Mouse (Mus musculus): Measurements from ENCODE around the gene Wdr83. TPM values are rescaled to one million over a fixed set of nuclear protein-coding genes. Genes with fewer than 3 reads are reported as not detected.
"Not testable (repeated sequence)": the region's sequence is repeated elsewhere in the genome, so short reads cannot be mapped to it uniquely, and the experiment has no call there.

Gene Wdr83
- polyA plus RNA-seq, 1 experiment from 2014 or later = 30.4 TPM

- in situ Hi-C loops (cut with MboI; ENCODE audit: low pct_unique_long_range_greater_than_20kb) = no loop called here
- no peaks in the 10 kb centered on the region for H3K27me3 ChIP-seq
- no peak for ATAC-seq
- no peak for TF ChIP-seq CTCF (IDR thresholded peaks at IDR 0.05)
- no peak for DNase-seq (ENCODE audit: low read depth, low spot score)
- CTCF ChIA-PET = no interaction called here
- POLR2A ChIA-PET = no interaction called here
Measured at GRCm38 (mm10) chr8:85095566-85095965, 14.5 kb upstream of the Wdr83 start.

GRCm38 (mm10) chr8:85095051-85095450 is 13.9 kb upstream of the Wdr83 start:
- TF ChIP-seq CTCF (IDR thresholded peaks at IDR 0.05) = no peak
- H3K27me3 ChIP-seq = no peaks in the 10 kb centered on the region
- CTCF ChIA-PET = interaction anchor here (1.0 kb wide), 1 partner anchor 13 kb away, joined by 3 read pairs; no protein-coding TSS in a partner anchor
- POLR2A ChIA-PET = no interaction called here
- DNase-seq (ENCODE audit: low read depth, low spot score) (no peak), ATAC-seq (no peak)
- in situ Hi-C loops (cut with MboI; ENCODE audit: low pct_unique_long_range_greater_than_20kb) = no loop called here

- no peaks in the 10 kb centered on the region for H3K27me3 ChIP-seq
- ChIA-PET POLR2A (no interaction called here), CTCF (no interaction called here)
- ATAC-seq (no peak), DNase-seq (ENCODE audit: low read depth, low spot score) (no peak)
- in situ Hi-C loops (cut with MboI; ENCODE audit: low pct_unique_long_range_greater_than_20kb) = no loop called here
- no peak for TF ChIP-seq CTCF (IDR thresholded peaks at IDR 0.05)
Measured at GRCm38 (mm10) chr8:85091526-85092090, 10.5 kb upstream of the Wdr83 start.

GRCm38 (mm10) chr8:85090856-85091255 is 9.8 kb upstream of the Wdr83 start:
- POLR2A ChIA-PET = no interaction called here
- CTCF ChIA-PET = no interaction called here
- no peak for TF ChIP-seq CTCF (IDR thresholded peaks at IDR 0.05)
- no peak for DNase-seq (ENCODE audit: low read depth, low spot score)
- no peaks in the 10 kb centered on the region for H3K27me3 ChIP-seq
- in situ Hi-C loops (cut with MboI; ENCODE audit: low pct_unique_long_range_greater_than_20kb) = no loop called here
- no peak for ATAC-seq

- ATAC-seq = no peak
- ChIA-PET POLR2A (interaction anchor here (1.2 kb wide), 1 partner anchor 9 kb away, joined by 3 read pairs; no protein-coding TSS in a partner anchor), CTCF (no interaction called here)
- no peak for TF ChIP-seq CTCF (IDR thresholded peaks at IDR 0.05)
- no peak for DNase-seq (ENCODE audit: low read depth, low spot score)
- H3K27me3 ChIP-seq = no peaks in the 10 kb centered on the region
- in situ Hi-C loops (cut with MboI; ENCODE audit: low pct_unique_long_range_greater_than_20kb) = no loop called here
Measured at GRCm38 (mm10) chr8:85088771-85089170, 7.7 kb upstream of the Wdr83 start.

GRCm38 (mm10) chr8:85086238-85086637 is 5.1 kb upstream of the Wdr83 start:
- ChIA-PET POLR2A (no interaction called here), CTCF (interaction anchor here (1.1 kb wide), 1 partner anchor 15 kb away, joined by 3 read pairs; the partner anchor contains the start of gene Dhps)
- DNase-seq (ENCODE audit: low read depth, low spot score) = no peak
- no peak for TF ChIP-seq CTCF (IDR thresholded peaks at IDR 0.05)
- no peaks in the 10 kb centered on the region for H3K27me3 ChIP-seq
- in situ Hi-C loops (cut with MboI; ENCODE audit: low pct_unique_long_range_greater_than_20kb) = no loop called here
- no peak for ATAC-seq

GRCm38 (mm10) chr8:85084633-85085032 is 3.5 kb upstream of the Wdr83 start:
- in situ Hi-C loops (cut with MboI; ENCODE audit: low pct_unique_long_range_greater_than_20kb) = no loop called here
- ChIA-PET CTCF (no interaction called here), POLR2A (interaction anchor here (1.3 kb wide), 1 partner anchor 8 kb away, joined by 3 read pairs; no protein-coding TSS in a partner anchor)
- no peaks in the 10 kb centered on the region for H3K27me3 ChIP-seq
- TF ChIP-seq CTCF (IDR thresholded peaks at IDR 0.05) = no peak
- ATAC-seq = no peak
- no peak for DNase-seq (ENCODE audit: low read depth, low spot score)

GRCm38 (mm10) chr8:85083108-85083813 is 2.2 kb upstream of the Wdr83 start, which contains the start of gene Man2b1:
Man2b1 (plus strand) TSS chr8:85083270.
- ChIA-PET CTCF (interaction anchor here (1.0 to 1.8 kb wide), 4 partner anchors 10 to 94 kb away, joined by 3 to 5 read pairs (median 3); no protein-coding TSS in a partner anchor), POLR2A (interaction anchor here (0.7 to 1.3 kb wide), 3 partner anchors 10 to 216 kb away, joined by 3 read pairs; partner anchors contain the start of genes Orc6 and Vps35)
- no peaks in the 10 kb centered on the region for H3K27me3 ChIP-seq
- in situ Hi-C loops (cut with MboI; ENCODE audit: low pct_unique_long_range_greater_than_20kb) = no loop called here
- ATAC-seq (peak; percentile 88), DNase-seq (ENCODE audit: low read depth, low spot score) (no peak)
- TF ChIP-seq CTCF (IDR thresholded peaks at IDR 0.05) = no peak

- H3K27me3 ChIP-seq; POLR2A ChIA-PET; in situ Hi-C loops (cut with MboI; ENCODE audit: low pct_unique_long_range_greater_than_20kb); DNase-seq (ENCODE audit: low read depth, low spot score); ATAC-seq: not testable (repeated sequence)
- CTCF ChIA-PET = interaction anchor here (1.4 kb wide), 1 partner anchor 13 kb away, joined by 3 read pairs; no protein-coding TSS in a partner anchor
Measured at GRCm38 (mm10) chr8:85082169-85082568, 1.1 kb upstream of the Wdr83 start.

GRCm38 (mm10) chr8:85080532-85081215 is 432 bp downstream of the Wdr83 start, which contains the start of gene Wdr83os:
Wdr83os (plus strand) TSS chr8:85080740.
- ChIA-PET POLR2A (interaction anchor here (0.8 kb wide), 1 partner anchor 8 kb away, joined by 3 read pairs; no protein-coding TSS in a partner anchor), CTCF (no interaction called here)
- no peak for TF ChIP-seq CTCF (IDR thresholded peaks at IDR 0.05)
- no peak for DNase-seq (ENCODE audit: low read depth, low spot score)
- in situ Hi-C loops (cut with MboI; ENCODE audit: low pct_unique_long_range_greater_than_20kb) = no loop called here
- H3K27me3 ChIP-seq = no peaks in the 10 kb centered on the region
- ATAC-seq = no peak

GRCm38 (mm10) chr8:85080214-85080531 is 933 bp downstream of the Wdr83 start:
- ATAC-seq = no peak
- no peak for DNase-seq (ENCODE audit: low read depth, low spot score)
- POLR2A ChIA-PET = interaction anchor here (0.8 kb wide), 1 partner anchor 9 kb away, joined by 3 read pairs; no protein-coding TSS in a partner anchor
- TF ChIP-seq CTCF (IDR thresholded peaks at IDR 0.05) = no peak
- no peaks in the 10 kb centered on the region for H3K27me3 ChIP-seq
- in situ Hi-C loops (cut with MboI; ENCODE audit: low pct_unique_long_range_greater_than_20kb) = no loop called here
- CTCF ChIA-PET = no interaction called here
